Mouse (Mus musculus) gastrocnemius, postnatal 36 days (tissue): ENCODE data around the gene Carhsp1. TPM values are rescaled to one million over a fixed set of nuclear protein-coding genes. Genes with fewer than 3 reads are reported as not detected.
A peak's percentile ranks its signal among the peaks of the same experiment; 100 is the strongest.

Experiments
- DNase-seq, 2 experiments: peaks; one replicate each; pipeline ENCODE4 v3.0.0; 2022
- intact Hi-C: fragments of 180-260 bp; cut with DNase I; formaldehyde crosslinking; loops from one replicate; pipeline ENCODE4 v1.15.1; 2025
- total RNA-seq, 2 experiments: library from RNA; stranded (reverse); gene quantifications; 2 replicates each; pipeline ENCODE4 v1.2.3; 2021

Gene Carhsp1
- total RNA-seq, 2 experiments from 2014 or later = 5.4 to 6.4 TPM

DNA sequence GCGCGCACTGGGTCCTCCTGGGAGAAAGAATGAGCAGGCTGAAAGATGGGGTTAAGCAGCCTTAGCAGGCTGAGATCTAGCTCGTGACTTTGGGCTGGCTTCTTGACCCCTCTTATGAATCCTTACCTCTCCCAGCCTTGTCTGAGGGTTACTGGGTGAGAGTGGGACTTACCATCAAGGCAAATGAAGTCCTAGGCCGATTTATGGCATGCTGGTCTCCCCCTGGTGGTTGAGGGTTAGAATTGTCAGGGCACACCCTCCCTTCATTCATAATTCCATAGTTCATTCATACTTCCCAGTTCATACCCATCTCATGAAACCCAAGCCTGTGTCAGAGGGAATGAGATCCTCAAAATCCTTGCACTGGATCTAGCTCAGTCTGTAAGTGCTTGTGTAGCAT is 4.8 kb upstream of the Carhsp1 start:
- no peak for DNase-seq
- intact Hi-C loops = loop anchor here (1.0 to 2.0 kb wide), 2 partner anchors 181 to 272 kb away; no protein-coding TSS in a partner anchor

DNA sequence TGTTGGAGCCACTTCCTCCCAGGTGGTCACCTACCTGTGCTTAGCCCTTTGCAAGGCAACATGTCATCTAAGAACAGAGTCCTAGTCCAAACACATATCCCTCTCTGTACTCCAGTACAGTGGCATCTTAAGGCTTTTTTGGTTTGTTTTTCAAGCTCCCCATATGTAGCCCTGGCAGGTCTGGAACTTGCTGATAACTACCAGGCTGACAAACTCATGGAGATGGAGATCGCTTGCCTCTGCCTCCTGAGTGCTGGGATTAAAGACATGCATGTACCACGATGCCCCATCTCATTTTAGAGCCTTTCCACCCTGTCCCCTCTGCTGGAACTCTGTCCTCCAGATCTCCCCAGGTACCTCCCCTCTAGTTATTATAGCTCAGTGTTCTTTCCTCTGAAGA is 4.3 kb upstream of the Carhsp1 start:
- DNase-seq = no peak
- intact Hi-C loops = loop anchor here (1.0 to 2.0 kb wide), 2 partner anchors 181 to 271 kb away; no protein-coding TSS in a partner anchor

DNA sequence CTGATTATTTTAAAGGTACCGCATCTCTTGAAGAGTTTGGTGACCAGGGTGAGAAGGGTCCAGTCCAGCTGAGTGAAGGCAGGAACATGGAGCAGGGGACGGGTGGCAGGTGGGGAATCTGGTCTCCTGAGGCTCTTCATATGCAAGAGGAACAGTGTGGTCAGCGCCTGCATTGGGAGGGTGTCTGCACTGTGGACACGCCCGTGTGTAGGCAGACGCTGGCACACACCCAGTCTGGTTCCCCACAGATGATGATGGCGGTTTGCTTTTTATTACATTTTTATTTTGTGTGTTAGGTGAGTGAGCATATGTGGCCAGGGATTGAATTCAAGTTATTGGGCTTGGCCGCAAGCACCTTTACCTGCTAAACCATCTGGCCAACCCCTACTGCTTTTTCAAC is 3.6 kb upstream of the Carhsp1 start:
- intact Hi-C loops = no loop called here

DNA sequence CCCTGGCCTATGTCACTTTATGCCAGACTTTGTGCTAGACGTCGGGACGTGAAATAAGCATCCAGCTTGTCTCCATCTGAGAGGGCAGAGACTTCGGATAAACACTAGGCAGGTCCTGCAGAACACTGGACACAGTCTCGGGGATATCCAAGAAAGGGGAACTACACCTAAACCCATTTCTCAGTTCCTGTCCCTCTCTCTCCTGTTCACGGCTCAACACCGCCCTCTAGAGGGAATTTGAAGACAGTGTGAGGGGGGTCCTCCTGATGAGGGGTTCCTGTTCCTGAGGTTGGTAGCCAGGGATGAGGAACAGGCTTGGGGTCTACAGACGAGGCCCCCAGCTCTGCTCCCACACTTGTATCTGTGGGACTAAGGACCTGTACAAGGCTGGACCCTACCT is 2.2 kb upstream of the Carhsp1 start:
- no peak for DNase-seq
- intact Hi-C loops = no loop called here

More for the DNA sequence above, 3.6 kb upstream of the Carhsp1 start:
- no peak for DNase-seq

DNA sequence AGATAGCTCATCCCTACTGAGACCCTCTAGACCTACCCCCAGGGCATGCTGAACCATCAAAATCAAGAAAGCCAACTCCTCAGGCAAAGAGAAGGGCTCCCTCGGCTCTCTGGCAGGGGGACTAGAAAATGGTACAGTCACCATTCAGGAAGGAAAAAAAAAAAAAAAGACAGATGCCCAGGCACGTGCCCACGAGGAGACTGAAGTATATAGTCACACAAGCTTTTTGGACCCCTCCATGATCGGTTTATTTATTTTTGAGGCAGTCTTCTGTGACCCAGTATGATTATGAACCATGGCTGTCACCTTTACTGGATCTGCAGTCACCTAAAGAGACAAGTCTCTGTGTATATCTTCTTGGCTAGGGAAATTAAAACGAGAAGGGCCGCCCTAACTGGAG is 1.4 kb upstream of the Carhsp1 start:
- DNase-seq = no peak
- intact Hi-C loops = loop anchor here (2.0 kb wide), 2 partner anchors 31 to 179 kb away; no protein-coding TSS in a partner anchor

DNA sequence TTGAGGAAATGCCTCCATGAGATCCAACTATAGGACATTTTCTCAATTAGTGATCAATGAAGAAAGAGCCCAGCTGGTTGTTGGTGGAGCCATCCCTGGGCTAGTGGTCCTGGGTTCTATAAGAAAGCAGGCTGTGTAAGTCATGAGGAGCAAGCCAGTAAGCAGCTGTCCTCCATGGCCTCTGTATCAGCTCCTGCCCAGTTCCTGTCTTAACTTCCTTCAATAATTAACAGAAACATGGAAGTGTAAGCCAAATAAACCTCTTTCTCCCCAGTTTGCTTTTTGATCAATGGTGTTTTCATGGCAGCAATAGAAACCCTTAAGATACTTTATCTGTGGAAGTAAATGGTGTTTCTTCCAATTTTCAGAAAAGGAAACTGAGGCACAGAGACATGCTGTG is 856 bp upstream of the Carhsp1 start:
- no peak for DNase-seq
- intact Hi-C loops = loop anchor here (2.0 kb wide), 2 partner anchors 30 to 178 kb away; no protein-coding TSS in a partner anchor

DNA sequence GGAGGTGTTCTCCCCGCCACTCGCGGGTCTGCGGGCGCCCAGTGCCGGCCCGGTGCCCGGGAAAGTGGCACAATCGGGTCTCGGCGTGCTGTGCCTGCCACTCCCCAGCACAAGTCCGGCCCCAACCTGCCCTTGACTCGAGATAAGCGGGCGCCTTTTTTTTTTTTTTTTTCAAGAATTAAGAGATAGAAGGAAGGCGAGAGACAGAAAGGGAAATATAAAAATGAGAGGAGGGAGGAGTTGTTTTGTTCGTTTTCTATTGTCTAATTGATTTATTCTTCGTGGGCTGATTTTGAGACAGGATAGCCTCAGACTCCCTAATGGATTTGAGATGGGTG is 364 bp upstream of the Carhsp1 start:
- no peak for DNase-seq
- intact Hi-C loops = loop anchor here (2.0 kb wide), 2 partner anchors 30 to 178 kb away; no protein-coding TSS in a partner anchor

DNA sequence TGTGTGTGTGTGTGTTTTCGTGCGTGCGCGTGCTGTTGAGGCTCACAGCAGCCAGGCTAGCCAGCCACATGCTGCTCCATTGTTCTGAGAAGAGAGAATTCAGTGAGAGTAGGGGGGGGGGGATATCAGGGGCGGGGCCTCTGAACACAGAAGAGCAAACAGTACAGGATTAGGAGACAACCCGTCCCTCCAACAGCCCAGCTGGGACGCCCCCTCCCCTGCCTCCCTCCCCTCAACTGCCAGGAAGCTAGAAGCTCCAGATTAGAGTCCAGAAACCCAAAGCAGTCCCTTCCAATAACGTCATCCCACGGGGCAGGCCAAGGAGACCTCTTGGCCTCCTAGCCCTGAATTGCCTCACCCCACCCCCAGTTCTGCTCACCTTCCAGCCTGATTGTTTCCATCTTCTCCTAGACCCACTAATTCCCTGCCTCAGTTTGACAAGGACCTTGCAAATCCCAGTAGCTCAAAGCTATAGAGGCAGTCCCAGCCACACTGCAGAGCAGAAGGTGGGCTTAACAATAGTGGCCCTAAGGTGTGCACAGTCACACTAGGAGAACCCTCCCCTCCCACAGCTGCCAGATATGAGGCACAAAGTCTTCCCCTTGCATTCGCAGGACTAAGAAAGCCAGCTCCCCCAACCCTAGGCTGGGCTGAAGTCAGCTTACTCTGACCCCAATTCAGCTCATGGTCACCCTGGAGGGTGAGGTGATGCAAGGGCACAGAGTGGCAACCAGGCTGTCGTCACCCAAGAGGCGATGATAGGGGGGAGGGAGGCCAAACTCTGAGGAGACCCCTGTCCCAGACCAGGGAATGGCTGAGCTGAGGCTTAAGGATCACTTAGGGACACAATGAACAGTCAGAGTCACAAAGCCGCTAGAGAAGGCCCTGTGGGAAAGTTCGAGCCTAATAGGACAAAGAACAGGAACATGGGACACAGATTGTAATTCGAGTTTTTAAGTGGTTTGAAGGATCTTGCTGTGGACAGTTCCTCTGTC is 1.6 kb downstream of the Carhsp1 start:
- intact Hi-C loops = no loop called here
- DNase-seq = no peak

DNA sequence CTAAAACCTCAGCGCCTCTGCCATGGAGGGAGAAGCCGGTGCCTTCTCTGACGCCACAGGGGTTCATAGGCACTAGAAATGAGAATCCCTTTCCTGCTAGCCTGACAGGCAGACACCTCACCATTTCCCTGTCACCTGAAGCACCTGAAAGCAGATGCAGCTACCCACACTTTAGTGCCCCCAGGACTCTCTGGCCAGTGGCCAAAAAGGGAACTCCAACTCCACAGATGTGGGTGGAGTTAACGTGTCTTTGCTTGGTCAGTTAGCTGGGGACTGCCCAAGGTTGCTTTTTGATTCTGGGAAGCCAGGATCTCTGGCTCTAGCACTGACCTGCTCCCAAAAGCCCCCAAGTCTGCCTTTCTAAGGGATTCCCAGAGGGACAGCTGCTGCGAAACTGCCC is 2.5 kb downstream of the Carhsp1 start:
- no peak for DNase-seq
- intact Hi-C loops = no loop called here

DNA sequence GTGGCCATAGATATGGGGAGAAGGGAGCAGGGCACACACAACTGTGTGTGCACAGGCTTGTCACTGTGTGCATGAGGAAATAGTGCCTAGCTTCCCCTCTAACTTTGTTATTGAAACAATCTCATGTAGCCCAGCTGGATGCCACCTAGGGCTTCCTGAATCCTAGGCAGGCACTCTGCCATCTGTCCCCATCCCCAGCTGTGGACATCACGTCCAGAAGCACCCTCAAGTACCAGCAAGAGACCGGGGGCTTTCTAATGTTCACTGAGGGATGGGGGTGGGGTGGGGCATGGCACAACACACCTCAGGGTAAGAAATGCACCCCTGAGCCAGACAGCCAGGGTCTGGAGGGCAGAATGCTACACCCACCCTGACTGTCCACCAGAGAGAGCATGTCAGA is 3.6 kb downstream of the Carhsp1 start:
- DNase-seq = no peak
- intact Hi-C loops = no loop called here

DNA sequence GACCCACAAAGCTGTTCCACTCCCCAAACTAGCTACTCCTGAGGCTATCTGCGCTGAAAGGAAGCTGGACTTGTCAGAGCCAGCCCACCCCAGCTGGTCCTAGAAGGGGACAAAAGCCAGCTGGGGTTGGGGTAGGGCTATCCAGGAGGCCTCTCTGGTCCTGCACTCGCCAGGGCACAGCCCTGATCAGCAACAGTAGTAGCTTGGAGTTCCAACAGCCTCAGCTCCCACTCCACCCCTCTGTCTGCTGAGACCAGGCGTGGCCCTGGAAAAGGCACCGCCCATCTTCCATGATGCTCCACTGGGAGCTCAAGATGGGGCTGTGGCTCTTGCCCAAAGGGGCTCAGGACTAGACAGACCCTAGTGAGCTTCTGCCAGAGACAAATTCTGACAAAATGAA is 4.1 kb downstream of the Carhsp1 start:
- no peak for DNase-seq
- intact Hi-C loops = no loop called here

DNA sequence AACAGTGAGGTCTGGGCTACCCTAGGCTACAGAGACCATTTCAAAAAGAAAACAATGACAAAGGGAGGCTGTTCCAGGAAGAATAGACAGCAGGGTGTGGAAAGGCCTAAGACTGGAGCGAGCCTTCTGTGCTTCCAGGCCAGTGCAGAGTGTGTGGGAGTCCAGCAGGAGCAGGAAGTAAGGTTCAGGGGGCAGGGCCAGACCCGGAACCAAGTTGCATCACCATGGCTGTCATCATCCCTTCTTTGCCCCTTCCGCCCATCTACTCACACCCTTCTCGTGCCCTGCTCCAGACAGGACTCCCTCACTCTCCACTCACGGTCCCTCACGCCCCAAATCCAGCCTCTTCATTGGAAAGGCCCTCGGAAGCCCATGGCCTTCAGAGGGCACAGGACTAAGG is 4.7 kb downstream of the Carhsp1 start:
- intact Hi-C loops = no loop called here

DNA sequence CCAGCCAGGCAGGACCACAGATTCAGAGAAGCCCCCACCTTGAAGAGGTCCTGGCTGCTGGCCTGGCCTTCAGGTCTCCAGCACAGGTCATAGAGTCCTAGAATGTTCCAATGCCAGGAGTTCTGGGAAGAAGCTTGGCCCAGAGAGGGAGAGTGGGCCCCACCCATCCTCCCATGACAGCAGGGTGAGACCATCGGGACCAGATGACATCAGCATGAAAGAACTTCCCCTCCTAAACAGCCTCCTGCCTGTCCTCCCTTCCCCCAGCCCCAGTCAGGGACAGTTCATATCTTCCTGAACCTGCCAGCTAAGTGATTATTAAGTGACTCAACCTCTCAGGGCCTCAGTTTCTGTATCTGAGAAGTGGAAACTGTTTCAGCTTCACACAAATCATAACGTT is 5.5 kb downstream of the Carhsp1 start:
- peak in 1 of 2 experiments; percentile 44 for DNase-seq
- intact Hi-C loops = no loop called here

More for the DNA sequence above, 4.7 kb downstream of the Carhsp1 start:
- no peak for DNase-seq

DNA sequence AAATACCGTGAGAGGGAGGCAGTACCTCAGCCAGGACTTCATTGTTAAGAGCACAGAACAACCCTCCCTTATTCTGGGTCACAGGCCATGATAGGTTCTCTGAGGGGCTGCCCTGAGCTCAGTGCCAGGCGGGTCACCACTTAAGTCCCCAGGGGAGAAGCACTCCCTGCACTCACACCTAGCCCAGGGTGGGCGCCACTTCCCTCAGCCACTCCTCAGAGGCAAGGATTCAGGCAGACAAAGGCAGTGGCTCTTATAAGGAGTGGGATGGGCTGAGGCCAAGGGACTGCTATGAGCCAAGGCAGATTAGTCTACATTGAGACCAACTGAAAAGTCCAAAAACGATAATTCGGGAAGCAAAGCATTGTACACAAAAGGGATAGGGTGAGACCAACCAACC is 6.6 kb downstream of the Carhsp1 start:
- intact Hi-C loops = no loop called here
- DNase-seq = no peak

DNA sequence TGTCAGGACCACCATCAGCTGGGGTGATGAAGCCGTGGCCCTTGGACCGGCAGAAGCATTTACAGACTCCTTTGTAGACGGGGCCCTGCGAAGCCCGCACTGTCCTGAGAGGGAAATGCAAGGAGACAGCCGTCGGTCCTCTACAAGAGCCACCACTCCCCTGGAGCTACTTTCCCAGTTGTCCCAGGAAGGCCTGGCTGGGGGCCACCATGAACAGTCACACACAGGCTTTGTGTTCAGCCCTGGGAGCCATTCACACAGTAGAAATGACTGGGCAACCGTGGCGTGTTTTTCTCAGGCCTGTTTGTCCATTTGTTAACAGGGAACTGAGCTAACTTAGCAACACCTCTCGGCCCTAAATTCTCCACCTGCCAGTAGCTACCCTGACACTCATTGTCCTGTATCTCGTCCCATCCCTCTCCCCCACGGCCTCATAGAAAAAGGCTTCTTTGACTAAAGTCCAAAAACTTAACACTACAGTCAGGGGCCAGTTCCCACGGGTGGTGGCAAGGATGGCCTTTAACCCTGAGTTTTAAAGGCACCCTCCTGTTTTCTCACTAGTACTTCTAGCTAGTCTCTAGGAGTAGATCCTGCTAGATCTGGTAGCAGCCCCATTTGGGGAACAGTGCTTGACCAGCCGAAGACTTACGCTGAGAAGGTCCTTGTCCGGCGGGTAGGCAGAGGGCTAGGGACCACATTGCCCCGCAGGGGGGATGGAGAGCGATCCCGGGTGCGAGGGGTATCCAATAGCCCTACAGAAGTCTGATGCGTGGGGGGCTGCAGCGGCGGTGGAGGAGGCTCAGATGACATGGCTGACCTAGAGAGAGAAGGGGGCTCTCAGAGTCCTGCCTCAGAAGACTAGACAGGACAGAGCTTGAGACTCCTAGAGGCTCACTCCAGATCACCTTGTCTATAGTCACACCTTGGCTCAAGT is 8.1 kb downstream of the Carhsp1 start:
- intact Hi-C loops = no loop called here
- no peak for DNase-seq

DNA sequence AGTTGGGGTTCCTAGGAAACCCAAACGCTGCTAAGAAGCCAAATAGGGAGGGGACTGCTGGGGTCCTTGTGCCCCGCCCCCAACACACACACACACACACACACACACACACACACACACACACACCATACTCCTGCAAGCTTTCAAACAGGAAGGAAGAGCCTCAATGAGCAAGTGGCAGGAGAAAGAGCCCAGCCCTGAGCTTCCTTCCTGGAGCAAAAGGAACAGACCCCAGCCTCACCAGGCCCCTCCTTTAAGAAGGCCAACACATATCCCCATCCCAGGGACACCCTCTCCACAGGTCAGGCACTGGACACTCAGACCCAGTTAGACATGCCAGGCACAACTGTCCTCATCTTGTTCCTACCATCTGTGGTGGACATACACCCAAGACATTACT is 8.9 kb downstream of the Carhsp1 start:
- intact Hi-C loops = no loop called here
- DNase-seq = no peak

DNA sequence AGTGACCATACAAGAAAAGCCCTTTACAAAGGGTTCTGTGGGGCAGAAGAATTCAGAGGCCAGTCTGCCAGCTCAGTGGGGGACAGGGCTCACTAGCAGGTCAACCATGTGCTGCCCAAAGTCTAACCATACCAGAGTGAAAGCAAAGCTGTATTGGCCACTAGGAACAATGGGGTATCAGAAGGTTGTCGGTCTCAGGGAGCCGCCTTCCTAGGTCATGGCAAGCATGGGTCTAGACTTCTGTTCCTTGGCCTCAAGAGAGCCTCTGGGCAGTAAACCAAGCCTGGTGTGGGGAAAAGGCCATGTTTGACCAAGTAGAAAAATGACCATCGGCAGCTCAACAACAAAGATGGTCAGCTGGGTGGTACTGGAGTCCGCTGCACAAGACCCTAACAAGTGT is 13.2 kb downstream of the Carhsp1 start:
- intact Hi-C loops = no loop called here
- DNase-seq = no peak

DNA sequence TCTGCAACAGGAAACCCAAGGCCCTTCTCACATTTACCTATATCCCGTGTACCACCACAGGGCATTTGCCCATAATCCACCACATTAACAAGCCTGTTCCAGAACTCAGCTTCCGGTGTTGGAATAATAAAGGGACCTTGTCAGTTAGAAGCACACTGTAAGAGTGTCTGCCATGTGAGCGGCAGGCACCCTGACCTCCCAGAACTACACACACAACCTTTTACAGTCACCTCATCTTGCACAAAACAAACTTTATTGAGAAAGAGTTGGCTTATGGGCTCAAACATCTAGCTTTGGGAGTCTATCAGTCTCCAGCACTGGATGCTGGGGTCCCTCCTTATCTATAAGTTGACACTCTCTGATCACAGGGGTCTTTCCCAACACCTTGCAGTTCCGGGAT is 13.6 kb downstream of the Carhsp1 start:
- no peak for DNase-seq
- intact Hi-C loops = no loop called here

DNA sequence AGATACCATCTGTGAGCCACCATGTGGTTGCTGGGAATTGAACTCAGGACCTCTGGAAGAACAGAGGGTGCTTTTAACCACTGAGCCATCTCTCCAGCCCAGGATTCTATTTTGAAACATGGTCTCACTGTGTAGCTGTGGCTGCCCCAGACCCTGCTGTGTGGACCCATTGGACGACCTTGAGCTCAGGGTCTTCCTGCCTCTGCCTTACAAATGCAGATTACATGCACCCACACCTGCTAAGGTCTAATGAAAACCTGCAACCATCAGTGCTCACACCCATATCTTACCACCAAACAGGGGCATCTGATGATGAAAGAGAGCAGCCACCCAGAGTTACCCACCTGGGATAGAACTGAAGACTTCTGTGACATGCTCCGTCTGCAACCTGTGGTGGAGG is 15.7 kb downstream of the Carhsp1 start:
- intact Hi-C loops = no loop called here
- DNase-seq = no peak

DNA sequence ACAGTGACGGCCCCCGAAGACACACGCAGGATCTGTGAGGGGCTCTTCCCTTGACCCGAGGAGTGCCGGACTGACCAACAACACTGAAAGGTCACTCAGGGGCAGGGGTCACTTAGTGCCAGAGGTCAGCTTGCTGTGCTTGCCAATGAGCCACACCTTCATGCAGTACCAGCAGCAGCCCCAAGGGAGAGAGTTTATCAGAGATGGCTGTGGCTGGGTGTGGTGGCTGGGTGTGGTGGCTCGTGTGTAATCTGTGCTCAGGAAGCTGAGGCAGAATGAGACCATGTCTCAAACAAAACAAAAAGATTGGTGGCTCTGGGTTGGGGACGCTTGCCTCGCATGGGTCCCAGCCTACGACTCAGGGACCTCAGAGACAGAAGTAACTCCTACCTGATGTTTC is 16.4 kb downstream of the Carhsp1 start:
- no peak for DNase-seq
- intact Hi-C loops = no loop called here

DNA sequence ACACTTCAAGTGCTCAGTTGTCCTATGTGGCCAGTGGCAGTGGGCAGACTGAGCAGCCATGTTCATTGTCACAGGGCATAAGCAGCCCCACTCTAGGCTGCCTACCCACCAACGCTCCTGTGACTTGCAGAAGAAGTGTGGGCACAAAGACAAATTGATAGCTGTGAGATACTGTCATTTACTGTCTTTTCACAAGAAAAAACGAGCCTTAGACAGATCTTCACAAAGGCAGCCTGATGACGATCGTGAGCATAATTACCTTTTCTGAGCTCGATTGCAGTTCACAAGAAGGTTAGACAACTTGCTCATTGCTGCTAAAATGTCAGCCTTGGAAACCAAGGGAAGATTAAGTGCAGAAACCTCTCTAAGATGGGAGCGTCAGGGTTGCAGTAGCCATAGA is 16.8 kb downstream of the Carhsp1 start:
- DNase-seq = no peak
- intact Hi-C loops = no loop called here
